In the genomic region with DNA sequence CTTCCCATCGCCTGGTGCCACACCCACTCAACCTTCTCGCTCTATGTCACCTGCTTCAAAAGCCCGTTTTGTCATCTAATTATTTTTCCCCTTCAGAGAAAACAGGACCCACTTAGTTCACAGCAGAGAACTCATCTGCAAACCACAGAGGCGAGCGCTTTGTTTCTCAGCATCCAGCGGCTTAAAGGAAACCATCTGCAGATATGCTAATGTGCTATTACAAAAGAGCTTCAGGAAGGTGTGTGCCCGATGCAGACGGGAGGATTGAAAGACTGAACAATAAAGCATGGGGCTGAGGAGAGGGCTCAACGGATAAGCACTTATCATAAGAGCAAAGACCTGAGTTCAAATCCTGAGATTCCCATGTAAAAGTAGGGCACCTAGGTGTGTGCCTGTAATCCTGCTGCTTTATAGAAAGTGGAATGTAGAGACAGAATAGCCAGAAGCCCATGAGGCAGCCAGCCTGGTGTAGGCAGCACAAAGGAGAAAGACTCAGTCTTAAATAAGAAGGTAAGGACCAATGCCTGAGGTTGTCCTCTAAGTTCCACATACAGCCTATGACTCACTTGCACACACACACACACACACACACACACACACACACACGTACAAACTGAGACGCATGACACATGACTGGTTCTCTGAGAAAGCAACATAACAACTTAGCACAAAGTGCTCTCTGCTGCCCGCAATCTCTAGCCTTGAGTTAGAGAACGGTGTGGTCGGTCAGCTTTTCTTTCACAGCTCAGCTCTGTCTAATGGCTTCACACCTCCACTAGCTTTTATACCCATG, we compare ENCODE assay signal across 14 mouse cellular contexts.
A peak's percentile ranks its signal among the peaks of the same experiment; 100 is the strongest.
DNase-seq lines count a peak whose midpoint lies in the region; ATAC-seq and TF ChIP-seq lines count a peak whose summit lies in the region.
"Had no signal": no experiment of that assay in that cellular context is flagged by ENCODE, and none has a peak within 500 bp of the region (broad histone marks: within the 10 kb centered on the region; RNA-seq: fewer than 3 reads in every experiment).

No protein-coding gene starts in this region.

- H3K36me3 ChIP-seq in lung, postnatal 0 days (ENCODE audit: insufficient read depth, low read length): no peaks in the 10 kb centered on the region
- H3K36me3 ChIP-seq: liver, embryonic 13.5 days had no signal

- no peak overlapping the region for H3K4me3 ChIP-seq in lung, postnatal 0 days (ENCODE audit: low read depth, low read length)
- no peak overlapping the region for H3K4me3 ChIP-seq in lung, adult 2 months (replicated peaks; ENCODE audit: extremely low read depth, low read depth, low read length)
- H3K4me3 ChIP-seq in gastrocnemius, adult 2 months: no peak overlapping the region
- H3K4me3 ChIP-seq: embryonic facial prominence, embryonic 12.5 days; forebrain, embryonic 13.5 days; liver, embryonic 13.5 days had no signal

- no peaks in the 10 kb centered on the region for H3K9me3 ChIP-seq in lung, postnatal 0 days (ENCODE audit: low read length)
- H3K9me3 ChIP-seq: embryonic facial prominence, embryonic 12.5 days; forebrain, embryonic 13.5 days; liver, embryonic 13.5 days had no signal

- TF ChIP-seq CTCF in lung, postnatal 0 days (IDR thresholded peaks at IDR 0.05): no peak
- no peak for TF ChIP-seq CTCF in lung, adult 2 months (IDR thresholded peaks at IDR 0.05; ENCODE audit: insufficient read depth, low read length)
- no peak for TF ChIP-seq CTCF in gastrocnemius, adult 2 months (IDR thresholded peaks at IDR 0.05)

- WGBS in lung, postnatal 0 days: 74% methylated on average over 14 of the region's 14 CpGs
- WGBS in lung, adult 2 months: 65% methylated on average over 14 of the region's 14 CpGs

- no peaks in the 10 kb centered on the region for H3K4me1 ChIP-seq in lung, postnatal 0 days (ENCODE audit: insufficient read depth, low read depth, low read length)
- no peaks in the 10 kb centered on the region for H3K4me1 ChIP-seq in lung, adult 2 months (ENCODE audit: control insufficient read depth, insufficient read depth, low read length)
- H3K4me1 ChIP-seq: embryonic facial prominence, embryonic 12.5 days; forebrain, embryonic 13.5 days; liver, embryonic 13.5 days had no signal

- no peak overlapping the region for H3K9ac ChIP-seq in lung, postnatal 0 days (replicated peaks; ENCODE audit: low read depth)
- H3K9ac ChIP-seq: embryonic facial prominence, embryonic 12.5 days; forebrain, embryonic 13.5 days; liver, embryonic 13.5 days had no signal

- no peak overlapping the region for H3K4me2 ChIP-seq in lung, postnatal 0 days (replicated peaks; ENCODE audit: low read depth, low read length)
- H3K4me2 ChIP-seq: embryonic facial prominence, embryonic 12.5 days; forebrain, embryonic 13.5 days; liver, embryonic 13.5 days had no signal

- TF ChIP-seq POLR2A in lung, adult 2 months (IDR thresholded peaks at IDR 0.05; ENCODE audit: borderline replicate concordance, extremely low read depth, low read depth, low read length): no peak

- intact Hi-C loops in gastrocnemius, adult 2 months (cut with DNase I): no loop called here
- intact Hi-C loops in heart, postnatal 36 days (cut with DNase I): no loop called here

- ATAC-seq in lung, postnatal 0 days: no peak
- ATAC-seq in megakaryocyte progenitor cell, adult 5-6 weeks (replicated peaks; ENCODE audit: poor library complexity): peak; percentile 45
- ATAC-seq: forebrain, embryonic 13.5 days had no signal

- no peak overlapping the region for H3K27ac ChIP-seq in lung, postnatal 0 days (ENCODE audit: low read length)
- H3K27ac ChIP-seq in gastrocnemius, adult 2 months: no peak overlapping the region
- H3K27ac ChIP-seq: embryonic facial prominence, embryonic 12.5 days; forebrain, embryonic 13.5 days; liver, embryonic 13.5 days; macrophage had no signal

- peak; percentile 7 for DNase-seq in lung, postnatal 0 days (ENCODE audit: low spot score)
- DNase-seq in lung, adult 2 months: no peak
- peak; percentile 63 for DNase-seq in R1 (ENCODE audit: low read depth, low spot score)
- DNase-seq in gastrocnemius, adult 2 months: no peak
- DNase-seq in heart, postnatal 36 days: no peak
- DNase-seq in spleen, postnatal 10 days (ENCODE audit: low spot score in 2 of 2): no peak
- DNase-seq: cerebellum, adult 8-10 months; gastrocnemius, postnatal 36 days; kidney, postnatal 36 days; liver, embryonic 13.5 days had no signal

- no peak for TF ChIP-seq EP300 in lung, postnatal 0 days (IDR thresholded peaks at IDR 0.05)

- H3K27me3 ChIP-seq in lung, postnatal 0 days (replicated peaks; ENCODE audit: insufficient read depth, low read length): no peaks in the 10 kb centered on the region
- H3K27me3 ChIP-seq: embryonic facial prominence, embryonic 12.5 days; forebrain, embryonic 13.5 days; liver, embryonic 13.5 days had no signal

Comparison
In these comparisons a context has a peak if more than half of its experiments do, and no peak if none do; other contexts are left out.
1. DNase-seq: peak in lung, postnatal 0 days (single experiment) and R1 (single experiment); none in lung, adult 2 months (single experiment), gastrocnemius, adult 2 months (single experiment), heart, postnatal 36 days (0 of 2) and spleen, postnatal 10 days (0 of 2).